Mouse (Mus musculus) brain, embryonic 14.5 days (tissue): ENCODE results near the gene Smco3.

ENCODE experiments used
- CTCF ChIP-seq: fragments of 200-500 bp; IDR thresholded peaks from 2 replicates; pipeline ENCODE4 v1.5.1; 2012; ENCODE audit warnings: inconsistent platforms, mild to moderate bottlenecking, moderate library complexity, borderline replicate concordance; ENCODE audit not compliant: insufficient read depth, insufficient read length; ENCODE audit errors: extremely low read depth
- POLR2A ChIP-seq: fragments of 200-500 bp; IDR thresholded peaks from 2 replicates; pipeline ENCODE4 v1.6.1; 2012; ENCODE audit warnings: mild to moderate bottlenecking, inconsistent platforms, borderline replicate concordance; ENCODE audit not compliant: poor library complexity, insufficient read depth, insufficient read length, severe bottlenecking; ENCODE audit errors: extremely low read depth

GRCm38 (mm10) chr6:136845706-136846480, 10.6 kb upstream of the Smco3 start:
- TF ChIP-seq POLR2A: no peak
- no peak for TF ChIP-seq CTCF
